Mouse (Mus musculus): ENCODE results near the gene Ifna7. TPM values are rescaled to one million over a fixed set of nuclear protein-coding genes. Genes with fewer than 3 reads are reported as not detected.

Gene Ifna7
- not detected in 2 replicates for polyA plus RNA-seq (2012; rRNA removed; ENCODE audit: low replicate concordance)

GRCm38 (mm10) chr4:88815928-88816327 lies at the start of gene Ifna7:
Ifna7 (plus strand) TSS chr4:88816228.

DNA sequence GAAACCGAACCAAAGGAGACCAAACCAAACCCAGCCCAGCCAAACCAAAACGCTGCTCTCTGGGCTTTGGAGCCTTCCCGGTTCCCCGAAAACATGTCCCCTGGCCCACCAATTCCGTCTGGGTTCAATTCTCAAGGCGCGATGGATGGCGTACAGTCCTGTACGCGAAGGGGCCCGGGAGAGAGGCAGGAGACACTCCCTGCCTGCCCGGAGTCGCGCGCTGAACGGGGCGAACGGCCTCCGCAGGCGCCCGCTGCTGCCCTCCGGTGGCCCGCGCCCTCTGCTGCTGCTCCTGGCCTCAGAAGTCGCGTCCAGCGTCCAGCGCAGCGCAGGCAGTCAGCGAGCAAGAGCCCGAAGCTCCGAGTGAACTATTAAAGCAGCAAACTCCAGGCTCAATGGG lies 42.5 kb upstream of the Ifna7 start, which contains the start of gene Gm13290:
Gene Gm13290, plus strand, starts transcription at position 301 of the 400 bp plus-strand sequence.

GRCm38 (mm10) chr4:88776622-88777021 lies 39.4 kb upstream of the Ifna7 start, which contains the start of gene Gm13289:
Gm13289 (plus strand) TSS chr4:88776922.

GRCm38 (mm10) chr4:88779550-88779949 lies 36.5 kb upstream of the Ifna7 start, which contains the start of gene Gm13272:
Gm13272 (plus strand) TSS chr4:88779850.

GRCm38 (mm10) chr4:88781831-88782230 lies 34.2 kb upstream of the Ifna7 start, which contains the start of gene Ifnz:
Ifnz (plus strand) TSS chr4:88782131.

DNA sequence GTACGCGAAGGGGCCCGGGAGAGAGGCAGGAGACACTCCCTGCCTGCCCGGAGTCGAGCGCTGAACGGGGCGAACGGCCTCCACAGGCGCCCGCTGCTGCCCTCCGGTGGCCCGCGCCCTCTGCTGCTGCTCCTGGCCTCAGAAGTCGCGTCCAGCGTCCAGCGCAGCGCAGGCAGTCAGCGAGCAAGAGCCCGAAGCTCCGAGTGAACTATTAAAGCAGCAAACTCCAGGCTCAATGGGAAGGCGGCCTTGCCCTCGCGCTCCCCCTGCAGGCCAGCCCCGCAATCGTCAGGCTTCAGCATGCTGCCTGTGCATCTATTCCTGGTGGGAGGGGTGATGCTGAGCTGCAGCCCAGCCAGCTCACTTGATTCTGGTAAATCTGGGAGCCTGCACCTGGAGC lies 30.6 kb upstream of the Ifna7 start, which contains the start of gene Gm13276:
Gene Gm13276, plus strand, starts transcription at position 301 of the 400 bp plus-strand sequence.

GRCm38 (mm10) chr4:88788402-88788801 lies 27.6 kb upstream of the Ifna7 start, which contains the start of gene Gm13277:
Gm13277 (plus strand) TSS chr4:88788632.

GRCm38 (mm10) chr4:88791250-88791649 lies 24.8 kb upstream of the Ifna7 start, which contains the start of gene Gm13278:
Gm13278 (plus strand) TSS chr4:88791550.

GRCm38 (mm10) chr4:88793936-88794675 lies 21.9 kb upstream of the Ifna7 start, which contains the start of gene Gm13275:
Gm13275 (plus strand) TSS chr4:88794487.

GRCm38 (mm10) chr4:88797097-88797496 lies 18.9 kb upstream of the Ifna7 start, which contains the start of gene Gm13279:
Gm13279 (plus strand) TSS chr4:88797397.

GRCm38 (mm10) chr4:88799365-88799764 lies 16.7 kb upstream of the Ifna7 start, which contains the start of gene Gm13285:
Gm13285 (plus strand) TSS chr4:88799665.

GRCm38 (mm10) chr4:88802954-88803353 lies 13.1 kb upstream of the Ifna7 start, which contains the start of gene Gm13287:
Gm13287 (plus strand) TSS chr4:88803254.

GRCm38 (mm10) chr4:88805231-88805630 lies 10.8 kb upstream of the Ifna7 start, which contains the start of gene Gm13288:
Gm13288 (plus strand) TSS chr4:88805531.

GRCm38 (mm10) chr4:88819659-88820058 lies 3.6 kb downstream of the Ifna7 start, which contains the start of gene Ifna11:
Ifna11 (plus strand) TSS chr4:88819959.

GRCm38 (mm10) chr4:88827116-88827515 lies 11.1 kb downstream of the Ifna7 start, which contains the start of gene Ifna6:
Ifna6 (plus strand) TSS chr4:88827416.

GRCm38 (mm10) chr4:88835225-88835624 lies 19.2 kb downstream of the Ifna7 start, which contains the start of gene Ifna5:
Ifna5 (plus strand) TSS chr4:88835525.

DNA sequence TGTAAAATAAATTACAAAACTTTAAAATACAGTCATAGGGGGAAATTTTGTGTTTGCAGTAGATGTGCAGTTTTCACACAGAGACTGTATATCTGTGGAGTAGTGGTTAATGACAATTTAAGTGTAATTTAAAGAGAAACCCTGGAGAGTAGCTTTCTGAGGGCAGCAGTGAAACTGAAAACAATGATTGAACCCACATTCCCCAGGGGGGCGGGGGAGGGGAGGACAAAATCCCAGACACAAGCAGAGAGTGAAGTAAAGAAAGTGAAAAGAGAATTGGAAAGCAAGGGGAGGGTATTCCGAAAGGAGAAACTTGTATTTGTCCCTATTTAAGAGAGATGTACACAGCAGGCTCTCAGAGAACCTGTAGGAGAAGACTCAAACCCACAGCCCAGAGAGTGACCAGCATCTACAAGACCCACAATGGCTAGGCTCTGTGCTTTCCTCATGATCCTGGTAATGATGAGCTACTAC lies 25.4 kb downstream of the Ifna7 start, which contains the start of gene Ifna4:
Gene Ifna4, plus strand, starts transcription at position 424 of the 474 bp plus-strand sequence.

DNA sequence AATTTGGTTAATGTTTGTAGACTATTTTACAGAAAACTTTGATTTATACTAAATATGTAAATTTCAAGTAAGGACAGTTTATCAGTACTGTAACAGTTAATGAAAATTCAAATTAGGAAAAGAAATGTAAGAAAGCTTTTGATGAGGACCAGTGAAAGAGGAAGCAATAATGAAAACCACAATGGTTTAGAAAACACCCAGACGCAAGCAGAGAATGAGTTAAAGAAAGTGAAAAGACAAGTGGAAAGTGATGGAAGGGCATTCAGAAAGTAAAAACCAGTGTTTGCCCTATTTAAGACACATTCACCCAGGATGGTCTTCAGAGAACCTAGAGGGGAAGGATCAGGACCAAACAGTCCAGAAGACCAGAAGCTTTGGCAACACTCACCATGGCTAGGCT lies 33.7 kb downstream of the Ifna7 start, which contains the start of gene Ifna1:
Gene Ifna1, plus strand, starts transcription at position 390 of the 400 bp plus-strand sequence.

Other genes with a start within 250 kb of the Ifna7 start
- not detected in 2 replicates for gene Ifna14, start 244.4 kb upstream of the Ifna7 start, polyA plus RNA-seq (2012; rRNA removed; ENCODE audit: low replicate concordance)
- not detected in 2 replicates for gene Ifna9, start 223.8 kb upstream of the Ifna7 start, polyA plus RNA-seq (2012; rRNA removed; ENCODE audit: low replicate concordance)
- not detected in 2 replicates for gene Ifna12, start 212.9 kb upstream of the Ifna7 start, polyA plus RNA-seq (2012; rRNA removed; ENCODE audit: low replicate concordance)
- not detected in 2 replicates for gene C87499, start 181.8 kb upstream of the Ifna7 start, polyA plus RNA-seq (2012; rRNA removed; ENCODE audit: low replicate concordance)
- gene Ifna13, start 171.8 kb upstream of the Ifna7 start, polyA plus RNA-seq (2012; rRNA removed; ENCODE audit: low replicate concordance): not detected in 2 replicates
- gene Ifna16, start 139.3 kb upstream of the Ifna7 start, polyA plus RNA-seq (2012; rRNA removed; ENCODE audit: low replicate concordance): not detected in 2 replicates
- gene Ifna2, start 132.3 kb upstream of the Ifna7 start, polyA plus RNA-seq (2012; rRNA removed; ENCODE audit: low replicate concordance): not detected in 2 replicates
- gene Ifnab, start 124.9 kb upstream of the Ifna7 start, polyA plus RNA-seq (2012; rRNA removed; ENCODE audit: low replicate concordance): not detected in 2 replicates
- gene Gm26566, start 94.4 kb upstream of the Ifna7 start, polyA plus RNA-seq (2012; rRNA removed; ENCODE audit: low replicate concordance): 0.11 and 0.27 TPM in 2 replicates
- 5.4 and 7.9 TPM in 2 replicates for gene Klhl9, start 93.8 kb upstream of the Ifna7 start, polyA plus RNA-seq (2012; rRNA removed; ENCODE audit: low replicate concordance)
- gene Gm13271, start 61.4 kb upstream of the Ifna7 start, polyA plus RNA-seq (2012; rRNA removed; ENCODE audit: low replicate concordance): not detected in 2 replicates
- gene Gm13283, start 56.1 kb upstream of the Ifna7 start, polyA plus RNA-seq (2012; rRNA removed; ENCODE audit: low replicate concordance): not detected in 2 replicates
- not detected in 2 replicates for gene Gm13290, start 42.4 kb upstream of the Ifna7 start, polyA plus RNA-seq (2012; rRNA removed; ENCODE audit: low replicate concordance)
- gene Gm13289, start 39.3 kb upstream of the Ifna7 start, polyA plus RNA-seq (2012; rRNA removed; ENCODE audit: low replicate concordance): not detected in 2 replicates
- not detected in 2 replicates for gene Gm13272, start 36.4 kb upstream of the Ifna7 start, polyA plus RNA-seq (2012; rRNA removed; ENCODE audit: low replicate concordance)
- gene Ifnz, start 34.1 kb upstream of the Ifna7 start, polyA plus RNA-seq (2012; rRNA removed; ENCODE audit: low replicate concordance): not detected in 2 replicates
- gene Gm13276, start 30.5 kb upstream of the Ifna7 start, polyA plus RNA-seq (2012; rRNA removed; ENCODE audit: low replicate concordance): not detected in 2 replicates
- gene Gm13277, start 27.6 kb upstream of the Ifna7 start, polyA plus RNA-seq (2012; rRNA removed; ENCODE audit: low replicate concordance): not detected in 2 replicates
- gene Gm13278, start 24.7 kb upstream of the Ifna7 start, polyA plus RNA-seq (2012; rRNA removed; ENCODE audit: low replicate concordance): not detected in 2 replicates
- gene Gm13275, start 21.7 kb upstream of the Ifna7 start, polyA plus RNA-seq (2012; rRNA removed; ENCODE audit: low replicate concordance): not detected in 2 replicates
- gene Gm13279, start 18.8 kb upstream of the Ifna7 start, polyA plus RNA-seq (2012; rRNA removed; ENCODE audit: low replicate concordance): not detected in 2 replicates
- not detected in 2 replicates for gene Gm13285, start 16.6 kb upstream of the Ifna7 start, polyA plus RNA-seq (2012; rRNA removed; ENCODE audit: low replicate concordance)
- gene Gm13287, start 13.0 kb upstream of the Ifna7 start, polyA plus RNA-seq (2012; rRNA removed; ENCODE audit: low replicate concordance): 0.49 TPM in 1 of 2 replicates, not detected in the other
- not detected in 2 replicates for gene Gm13288, start 10.7 kb upstream of the Ifna7 start, polyA plus RNA-seq (2012; rRNA removed; ENCODE audit: low replicate concordance)
- gene Ifna11, start 3.7 kb downstream of the Ifna7 start, polyA plus RNA-seq (2012; rRNA removed; ENCODE audit: low replicate concordance): not detected in 2 replicates
- not detected in 2 replicates for gene Ifna6, start 11.2 kb downstream of the Ifna7 start, polyA plus RNA-seq (2012; rRNA removed; ENCODE audit: low replicate concordance)
- gene Ifna5, start 19.3 kb downstream of the Ifna7 start, polyA plus RNA-seq (2012; rRNA removed; ENCODE audit: low replicate concordance): not detected in 2 replicates
- gene Ifna4, start 25.6 kb downstream of the Ifna7 start, polyA plus RNA-seq (2012; rRNA removed; ENCODE audit: low replicate concordance): not detected in 2 replicates
- gene Ifna1, start 33.9 kb downstream of the Ifna7 start, polyA plus RNA-seq (2012; rRNA removed; ENCODE audit: low replicate concordance): not detected in 2 replicates
- 0.21 TPM in 1 of 2 replicates, not detected in the other for gene Ifne, start 64.0 kb downstream of the Ifna7 start, polyA plus RNA-seq (2012; rRNA removed; ENCODE audit: low replicate concordance)